Mouse (Mus musculus): ENCODE measurements around the gene Sergef.

- TF ChIP-seq MYOD1 (IDR thresholded peaks at IDR 0.05; ENCODE audit: control insufficient read depth, insufficient read length, low read depth) = no peak
- TF ChIP-seq CTCF (IDR thresholded peaks at IDR 0.05; ENCODE audit: control insufficient read depth, insufficient read depth, insufficient read length) = no peak
- no peak for TF ChIP-seq CEBPB (IDR thresholded peaks at IDR 0.05; ENCODE audit: low read depth)
- TF ChIP-seq MAX (IDR thresholded peaks at IDR 0.05) = no peak
- TF ChIP-seq MYOG (IDR thresholded peaks at IDR 0.05; ENCODE audit: control insufficient read depth, extremely low read depth, insufficient read length) = no peak
Measured at GRCm38 (mm10) chr7:46667256-46667655, 27.6 kb upstream of the Sergef start.

Measured in C2C12 (cell line).